Mouse (Mus musculus): ENCODE measurements at regions not wholly inside any gene's neighbourhood (a gene's known extent, or its start where the extent isn't known, plus 50 kb on each side); places are given as distances from the start of the nearest gene placed in this dataset.
"Not testable (repeated sequence)": the region's sequence is repeated elsewhere in the genome, so short reads cannot be mapped to it uniquely, and the experiment has no call there.

GRCm38 (mm10) chr14:17055741-17056140 lies 236.8 kb upstream of the Rarb start:
- DNase-seq, result no peak

GRCm38 (mm10) chr14:17054381-17054780 lies 235.4 kb upstream of the Rarb start:
- DNase-seq, result no peak

- no peak for DNase-seq
These were observed 227.9 kb upstream of the Rarb start for GRCm38 (mm10) chr14:17046808-17047207.

- no peak for DNase-seq
These were observed 226.6 kb upstream of the Rarb start for GRCm38 (mm10) chr14:17045426-17046132.

- no peak for DNase-seq
These were observed 201.8 kb upstream of the Rarb start for GRCm38 (mm10) chr14:17020603-17021356.

GRCm38 (mm10) chr14:17012931-17013330 lies 194.0 kb upstream of the Rarb start:
- DNase-seq, result no peak

GRCm38 (mm10) chr14:17012200-17012599 lies 193.2 kb upstream of the Rarb start:
- no peak for DNase-seq

GRCm38 (mm10) chr14:17005194-17006018 lies 186.4 kb upstream of the Rarb start:
- DNase-seq, result no peak

GRCm38 (mm10) chr14:17004714-17005113 lies 185.8 kb upstream of the Rarb start:
- DNase-seq, result no peak

- DNase-seq, result no peak
These were observed 177.8 kb upstream of the Rarb start for GRCm38 (mm10) chr14:16996716-16997115.

- not testable (repeated sequence) for DNase-seq
These were observed 152.0 kb upstream of the Rarb start for GRCm38 (mm10) chr14:16970911-16971310.

GRCm38 (mm10) chr14:16964717-16965391 lies 145.9 kb upstream of the Rarb start:
- no peak for DNase-seq

GRCm38 (mm10) chr14:16962216-16962826 lies 143.4 kb upstream of the Rarb start:
- no peak for DNase-seq

- no peak for DNase-seq
These were observed 138.8 kb upstream of the Rarb start for GRCm38 (mm10) chr14:16957802-16958201.

GRCm38 (mm10) chr14:16954511-16955443 lies 135.8 kb upstream of the Rarb start:
- DNase-seq, result peak; percentile 15

GRCm38 (mm10) chr14:16948736-16949135 lies 129.8 kb upstream of the Rarb start:
- DNase-seq, result no peak

- DNase-seq, result no peak
These were observed 125.5 kb upstream of the Rarb start for GRCm38 (mm10) chr14:16944441-16944840.

- DNase-seq, result no peak
These were observed 124.6 kb upstream of the Rarb start for GRCm38 (mm10) chr14:16943531-16943930.

- DNase-seq, result no peak
These were observed 108.2 kb upstream of the Rarb start for GRCm38 (mm10) chr14:16927136-16927535.

- DNase-seq, result no peak
These were observed 82.7 kb upstream of the Rarb start for GRCm38 (mm10) chr14:16901534-16902147.

All from cerebellum, adult 9-10 months (tissue).